Mouse (Mus musculus) fat pad, adult 2 months (tissue): ENCODE measurements around the gene Ipo13.

Source experiments
- DNase-seq: peaks from one replicate; pipeline ENCODE4 v3.0.0-alpha.2; 2011; ENCODE audit warnings: low read depth, low spot score; ENCODE audit errors: extremely low read depth

Ipo13 gene

DNA sequence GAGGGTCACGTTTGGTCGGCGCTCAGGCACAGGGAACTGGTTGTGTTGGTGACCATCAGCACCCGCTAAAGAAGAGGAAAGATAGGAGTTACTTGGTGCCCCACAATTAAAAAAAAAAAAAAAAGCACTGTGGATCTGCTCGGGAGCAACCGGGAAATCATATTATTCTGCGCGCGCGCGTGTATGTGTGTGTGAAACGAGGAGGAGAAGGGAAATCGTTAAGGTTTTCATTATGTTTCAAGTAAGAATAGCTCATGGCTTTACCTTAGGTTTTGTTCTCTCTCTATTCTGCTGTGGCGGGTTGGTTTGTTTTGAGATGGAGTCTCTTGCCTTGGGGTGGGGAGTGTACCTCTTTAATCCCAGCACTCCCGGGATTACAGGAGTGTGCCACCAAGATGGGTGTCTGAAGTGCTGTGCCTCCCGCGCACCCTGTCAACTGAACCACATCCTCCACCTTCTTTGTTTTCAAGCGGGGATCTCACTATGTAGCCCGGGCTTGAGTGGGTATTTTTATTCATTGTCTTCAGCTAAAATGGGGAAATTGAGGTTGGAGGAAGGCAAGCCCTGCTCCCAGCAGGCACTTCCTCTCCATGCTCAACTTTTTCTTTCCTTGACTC, 798 bp upstream of the Ipo13 start:
- no peak for DNase-seq

DNA sequence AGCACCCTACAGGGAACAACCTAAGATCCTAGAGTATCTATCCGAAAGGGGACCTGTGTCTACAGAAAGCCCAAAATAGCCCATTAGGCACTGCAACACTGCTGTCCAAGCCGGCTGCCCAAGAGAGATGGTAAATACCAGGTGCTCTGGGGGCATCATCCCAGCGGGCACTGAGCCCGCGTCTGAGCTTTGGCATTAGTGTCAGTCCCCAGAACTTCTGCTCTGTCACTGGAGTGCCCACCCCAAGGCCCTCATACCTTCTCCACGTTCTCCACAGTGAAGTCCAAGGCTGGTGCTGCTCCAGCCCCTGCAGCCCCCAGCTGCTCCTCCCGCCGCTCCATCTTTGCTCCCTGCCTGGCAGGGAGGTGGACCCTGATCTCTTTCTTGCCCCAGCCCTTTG, 768 bp downstream of the Ipo13 start:
- DNase-seq = no peak

DNA sequence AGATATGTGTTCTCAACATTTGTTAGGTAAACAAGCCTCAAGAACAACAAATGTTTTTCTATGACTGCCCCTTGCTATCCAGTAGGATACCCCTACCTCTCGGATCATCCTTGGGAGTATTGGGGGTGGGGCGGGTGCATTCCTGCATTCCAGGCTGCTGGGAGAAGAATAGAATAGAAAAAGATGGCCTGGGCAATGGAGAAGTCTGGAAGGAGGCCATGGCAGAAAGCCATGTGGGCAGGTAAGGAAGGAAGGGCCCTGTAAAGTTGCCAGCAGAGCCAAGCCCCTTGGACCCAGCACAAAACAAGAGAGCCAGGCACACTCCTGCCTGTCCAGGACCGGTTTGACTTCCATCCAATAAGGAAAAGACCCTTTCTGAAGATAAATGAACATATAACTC, 1.4 kb downstream of the Ipo13 start:
- no peak for DNase-seq

DNA sequence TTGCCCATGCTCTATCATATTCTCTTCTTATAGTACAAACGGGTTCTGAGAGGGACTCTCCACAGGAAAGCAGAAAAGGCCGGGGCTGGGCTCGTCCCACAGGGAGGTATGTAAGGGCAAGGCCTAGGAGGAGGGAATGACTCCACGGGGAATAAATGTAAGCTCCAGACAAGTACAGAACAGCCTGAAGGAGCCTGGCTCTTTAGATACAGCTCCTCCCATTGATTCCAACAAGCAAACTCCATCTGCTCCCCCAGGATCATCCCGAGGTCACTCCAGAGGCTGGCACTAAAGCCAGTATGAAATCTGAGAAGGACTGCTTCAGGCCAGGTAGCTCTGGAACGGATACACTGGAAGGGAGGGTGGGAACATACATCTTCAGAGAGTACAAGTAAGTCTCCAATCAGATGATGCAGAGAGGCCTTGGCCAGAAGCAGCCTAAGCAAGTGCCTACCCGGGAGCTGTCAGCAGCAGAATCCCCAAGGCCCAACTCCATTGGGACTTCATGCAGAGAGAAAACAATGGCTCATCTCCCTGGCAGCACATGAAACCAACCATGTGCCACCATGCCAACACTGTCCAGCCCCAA, 2.0 kb downstream of the Ipo13 start:
- peak; percentile 30 for DNase-seq

DNA sequence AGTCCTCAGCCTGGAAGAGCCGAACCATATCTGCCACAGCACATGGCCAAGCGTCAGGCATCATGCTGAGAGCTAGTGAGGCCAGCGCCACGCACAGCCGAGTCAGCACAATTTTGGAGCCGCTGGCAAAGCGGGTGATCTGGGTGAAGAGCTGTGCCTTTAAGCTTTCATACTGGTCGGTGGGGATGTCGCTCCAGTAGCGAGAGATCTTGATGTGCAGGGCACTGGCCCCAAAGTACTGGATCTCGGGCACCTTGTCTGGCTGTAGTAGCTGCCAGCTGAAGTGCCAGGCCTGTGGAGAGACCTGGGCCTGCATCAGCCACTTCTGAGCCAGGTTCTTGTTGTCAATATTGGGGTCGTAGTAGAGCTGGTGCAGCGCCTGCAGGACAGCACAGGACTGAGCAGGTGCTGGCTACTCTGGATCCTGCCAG, 2.7 kb downstream of the Ipo13 start:
- DNase-seq = no peak

DNA sequence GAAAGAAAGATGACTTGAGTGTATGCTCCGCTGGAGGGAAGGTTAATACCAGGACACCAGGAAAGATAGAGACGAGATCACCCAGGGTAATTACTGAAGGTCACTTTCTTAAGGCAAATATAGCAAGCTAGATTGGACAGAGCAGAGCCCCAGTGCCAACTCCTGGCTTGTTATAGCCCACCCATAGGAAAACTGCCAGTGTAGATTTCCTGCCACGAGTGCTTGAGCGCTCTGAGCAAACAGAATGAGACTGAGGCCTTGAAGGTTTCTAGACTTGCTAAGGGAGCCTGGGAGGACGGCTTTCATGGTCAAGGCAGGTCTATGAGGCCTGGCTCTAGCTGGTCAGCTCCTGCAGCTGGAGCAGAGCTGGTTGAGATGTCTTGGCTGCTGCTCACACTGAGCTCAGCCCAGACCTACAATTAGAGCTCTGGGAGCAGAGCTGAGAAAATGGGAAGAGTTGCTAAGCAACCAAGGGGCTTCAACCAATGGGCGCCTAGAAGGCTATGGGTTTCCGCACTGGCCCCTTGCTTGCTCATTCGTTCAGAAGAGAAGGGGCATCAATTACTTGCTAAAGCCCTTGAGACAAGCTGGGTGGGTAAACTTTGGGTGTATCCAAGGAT, 5.9 kb downstream of the Ipo13 start:
- no peak for DNase-seq

GRCm38 (mm10) chr4:117906196-117906595, 8.6 kb downstream of the Ipo13 start:
- DNase-seq = peak; percentile 62

- no peak for DNase-seq
Measured at GRCm38 (mm10) chr4:117904761-117905160, 10.0 kb downstream of the Ipo13 start.

- DNase-seq = no peak
Measured at GRCm38 (mm10) chr4:117904094-117904493, 10.7 kb downstream of the Ipo13 start.

DNA sequence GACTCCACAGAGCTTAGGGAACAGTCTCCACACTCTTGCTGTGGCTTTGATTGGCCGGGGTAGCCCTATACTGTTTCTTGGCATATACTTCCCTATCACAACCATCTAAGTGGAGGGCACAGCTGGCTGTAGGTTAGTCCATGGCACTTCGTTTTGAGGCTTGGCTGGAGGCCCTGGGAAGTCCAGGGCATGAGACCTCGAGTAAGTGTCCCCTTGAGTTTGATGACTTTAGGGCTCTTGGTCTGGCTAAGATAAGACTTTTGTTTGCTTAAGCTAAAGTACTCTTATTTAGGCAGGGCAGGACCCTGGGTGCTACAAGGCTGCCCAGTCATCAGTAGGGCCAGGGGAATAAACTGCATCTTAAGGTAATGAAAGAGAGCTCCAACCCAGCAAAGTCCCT, 16.7 kb downstream of the Ipo13 start:
- no peak for DNase-seq

GRCm38 (mm10) chr4:117896031-117896430, 18.8 kb downstream of the Ipo13 start:
- no peak for DNase-seq

GRCm38 (mm10) chr4:117895339-117895738, 19.5 kb downstream of the Ipo13 start:
- DNase-seq = no peak

DNA sequence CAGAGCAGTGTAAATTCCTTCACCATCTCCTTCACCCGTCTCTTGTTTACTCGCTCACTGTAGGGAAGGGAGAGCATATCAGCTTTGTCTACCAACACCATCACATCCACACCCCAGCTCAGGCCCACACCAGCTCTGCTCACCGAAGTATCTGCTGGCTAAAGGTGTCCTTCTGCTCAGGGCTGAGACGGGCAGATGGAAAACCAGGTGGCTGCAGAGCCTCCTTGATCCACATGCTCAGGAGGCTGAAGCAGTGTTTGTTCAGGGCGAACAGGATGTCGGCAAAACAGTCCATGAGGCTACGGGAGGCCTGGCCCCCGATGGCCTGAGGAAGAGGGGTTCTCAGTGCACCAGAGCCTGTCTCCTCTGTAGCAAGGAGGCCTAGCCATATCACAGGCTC, 20.2 kb downstream of the Ipo13 start:
- DNase-seq = no peak

GRCm38 (mm10) chr4:117893376-117893775, 21.4 kb downstream of the Ipo13 start:
- no peak for DNase-seq

GRCm38 (mm10) chr4:117891738-117892161, 23.0 kb downstream of the Ipo13 start, which contains the start of gene Dph2:
Gene Dph2 (minus strand): TSS chr4:117892032.
- peak; percentile 37 for DNase-seq

DNA sequence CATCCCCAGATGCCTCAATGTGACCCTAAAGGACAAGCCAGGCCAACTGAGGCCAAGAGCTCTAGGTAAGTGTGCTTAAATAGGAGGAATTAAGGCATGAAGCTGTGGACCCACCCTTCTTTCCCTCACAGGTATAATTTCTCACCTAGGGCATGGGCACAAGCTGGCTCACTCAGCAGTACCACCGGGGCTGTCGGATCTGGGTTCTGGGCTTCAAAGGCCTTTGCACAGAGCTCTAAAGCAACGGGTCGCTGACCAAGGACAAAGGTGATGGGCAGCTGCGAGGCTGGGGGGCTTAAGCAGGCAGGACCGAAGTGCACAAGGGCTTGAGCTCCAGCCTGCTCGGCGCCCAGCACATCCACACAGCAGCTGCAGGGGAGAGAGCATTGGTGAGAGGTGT, 24.0 kb downstream of the Ipo13 start:
- no peak for DNase-seq

DNA sequence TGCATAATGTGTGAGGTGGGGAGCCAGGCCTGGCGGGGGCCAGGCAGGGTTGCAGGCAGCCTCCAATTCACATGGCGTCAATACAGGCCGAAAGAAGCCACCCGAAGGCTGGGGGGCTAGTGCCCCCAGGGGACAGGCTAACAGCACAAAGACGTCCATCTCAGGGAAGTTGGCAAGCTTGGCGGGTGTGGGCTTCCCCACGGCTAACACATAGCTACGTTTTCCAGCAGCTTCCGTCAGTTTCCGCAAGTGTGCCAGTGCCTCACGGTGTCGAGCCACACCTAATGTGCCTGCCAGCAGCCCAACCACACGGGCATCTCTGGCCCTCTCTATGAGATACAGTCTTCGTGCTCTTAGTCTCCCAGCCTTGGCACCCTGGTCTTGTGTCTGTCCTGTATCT, 24.8 kb downstream of the Ipo13 start:
- no peak for DNase-seq

- DNase-seq = no peak
Measured at GRCm38 (mm10) chr4:117889471-117889870, 25.3 kb downstream of the Ipo13 start.

DNA sequence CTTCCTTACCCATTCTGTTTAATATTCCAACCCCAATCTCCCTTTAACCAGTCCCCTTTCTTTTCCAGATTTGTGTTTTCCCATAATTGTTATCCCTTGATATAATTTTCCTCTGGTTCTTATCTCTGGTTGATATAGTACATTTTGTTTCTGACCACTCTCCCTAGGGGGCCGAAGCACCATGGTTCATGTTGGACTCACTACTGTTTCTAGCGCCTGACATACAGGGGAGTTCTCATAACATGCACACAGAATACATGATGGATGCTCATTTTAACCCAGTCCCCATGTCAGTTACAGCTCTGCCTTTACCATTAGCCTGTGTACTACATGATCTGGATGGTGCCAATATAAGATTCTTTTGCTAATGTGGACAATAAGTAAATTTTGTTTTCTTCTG, 26.9 kb downstream of the Ipo13 start:
- no peak for DNase-seq

DNA sequence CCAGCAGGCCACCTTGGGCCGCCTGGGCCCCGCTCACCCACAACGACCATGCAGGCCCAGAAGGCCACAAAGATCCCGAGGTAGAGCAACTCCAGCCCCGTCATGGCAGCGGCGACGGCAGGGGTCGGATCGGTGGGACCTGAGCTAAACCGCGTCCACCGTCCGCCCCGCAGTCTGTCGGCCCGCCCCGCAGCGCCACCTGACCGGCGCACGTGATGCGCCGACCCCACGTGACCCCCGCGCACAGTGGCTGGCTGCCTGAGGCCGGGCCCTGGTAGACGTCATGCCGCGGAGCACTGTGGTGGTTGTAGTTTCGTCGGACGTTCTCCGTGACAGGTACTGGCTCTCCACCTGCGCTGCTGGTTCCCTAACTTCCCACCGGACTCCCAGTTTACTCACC, 27.7 kb downstream of the Ipo13 start, which contains the start of gene Atp6v0b:
Atp6v0b (minus strand) TSS at position 201 of the 400 bp plus-strand sequence.
- DNase-seq = peak; percentile 23

- no peak for DNase-seq
Measured at GRCm38 (mm10) chr4:117886644-117887043, 28.2 kb downstream of the Ipo13 start.

DNA sequence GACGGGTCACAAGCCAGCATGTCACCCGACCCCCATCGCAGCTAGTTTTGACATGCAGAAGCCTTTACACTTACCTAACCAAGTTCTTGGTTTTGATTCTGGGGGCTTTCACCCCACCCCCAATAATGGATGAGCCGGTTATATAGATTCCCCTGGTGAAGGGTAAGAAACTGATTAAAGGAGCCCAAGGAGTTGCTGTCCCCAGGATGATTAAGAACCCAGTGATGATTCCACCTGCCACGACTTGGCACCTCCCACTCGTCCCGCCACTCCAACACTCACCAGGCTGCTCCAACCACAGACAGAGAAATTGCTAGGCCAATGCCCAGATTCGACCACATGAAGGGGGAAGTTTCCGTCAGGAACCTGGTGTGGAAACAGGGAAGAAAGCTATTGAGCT, 28.8 kb downstream of the Ipo13 start:
- no peak for DNase-seq
